Comparison of ENCODE assay signal across 21 mouse cellular contexts in the genomic region with DNA sequence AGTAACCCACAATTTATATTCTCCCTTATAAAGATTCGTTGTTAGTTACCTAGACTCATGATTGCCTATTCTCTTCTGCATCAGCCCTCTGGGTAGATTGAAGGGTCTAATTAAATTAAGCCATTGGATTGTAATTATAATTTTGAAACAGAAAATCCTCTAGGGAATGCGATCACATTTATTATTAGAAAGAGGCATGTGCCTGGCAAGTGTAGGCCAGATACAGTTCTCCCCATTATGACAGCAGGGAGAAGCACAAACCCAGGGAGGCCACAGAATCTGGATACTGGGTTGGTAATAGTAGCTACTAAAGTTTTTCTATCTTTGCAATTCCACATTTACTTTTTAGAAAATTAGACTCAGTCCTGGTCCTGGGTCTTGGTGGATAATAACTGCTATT.
"Had no signal": no experiment of that assay in that cellular context is flagged by ENCODE, and none has a peak within 500 bp of the region (broad histone marks: within the 10 kb centered on the region; RNA-seq: fewer than 3 reads in every experiment).

No protein-coding gene starts in this region.

- H3K27ac ChIP-seq: kidney, postnatal 0 days; layer of hippocampus, adult 2 months; limb, embryonic 10.5 days; limb, embryonic 13.5 days; liver, embryonic 12.5 days; liver, embryonic 15.5 days; lung, embryonic 15.5 days; midbrain, embryonic 10.5 days; stomach, postnatal 0 days had no signal

- H3K4me2 ChIP-seq: limb, embryonic 13.5 days; liver, embryonic 12.5 days; liver, embryonic 15.5 days; lung, embryonic 15.5 days had no signal

- H3K9ac ChIP-seq: limb, embryonic 13.5 days; liver, embryonic 12.5 days; liver, embryonic 15.5 days; lung, embryonic 15.5 days had no signal

- H3K36me3 ChIP-seq: limb, embryonic 10.5 days; limb, embryonic 13.5 days; liver, embryonic 12.5 days; liver, embryonic 15.5 days; lung, embryonic 15.5 days; midbrain, embryonic 10.5 days had no signal

- DNase-seq: kidney, adult 9 months; kidney, postnatal 25 days; layer of hippocampus, adult 9-11 months; liver; lung, adult 18-20 months; lung, postnatal 10 days; lung, postnatal 36 days; thymus, adult 2 months; thymus, postnatal 14 days; thymus, postnatal 4 days had no signal

- ATAC-seq: liver, embryonic 12.5 days; midbrain, embryonic 16.5 days had no signal

- H3K4me3 ChIP-seq: layer of hippocampus, adult 2 months; limb, embryonic 10.5 days; limb, embryonic 13.5 days; liver, embryonic 12.5 days; liver, embryonic 15.5 days; lung, embryonic 15.5 days; megakaryocyte, embryonic 14.5 days; midbrain, embryonic 10.5 days had no signal

- H3K9me3 ChIP-seq: limb, embryonic 10.5 days; limb, embryonic 13.5 days; liver, embryonic 12.5 days; liver, embryonic 15.5 days; lung, embryonic 15.5 days; megakaryocyte, embryonic 14.5 days; midbrain, embryonic 10.5 days had no signal

- H3K4me1 ChIP-seq: limb, embryonic 10.5 days; limb, embryonic 13.5 days; liver, embryonic 12.5 days; liver, embryonic 15.5 days; lung, embryonic 15.5 days; megakaryocyte, embryonic 14.5 days; midbrain, embryonic 10.5 days had no signal

- H3K27me3 ChIP-seq: limb, embryonic 13.5 days; liver, embryonic 12.5 days; liver, embryonic 15.5 days; lung, embryonic 15.5 days; megakaryocyte, embryonic 14.5 days had no signal
